Comparison of ENCODE assay signal across 14 mouse cellular contexts in genomic region chr8:79393215-79393614, GRCm38 (mm10).
"Had no signal": no experiment of that assay in that cellular context is flagged by ENCODE, and none has a peak within 500 bp of the region (broad histone marks: within the 10 kb centered on the region; RNA-seq: fewer than 3 reads in every experiment).

No protein-coding gene starts in this region.

- H3K9me3 ChIP-seq: neural tube, embryonic 15.5 days; stomach, embryonic 15.5 days had no signal

- H3K9ac ChIP-seq: neural tube, embryonic 15.5 days; stomach, embryonic 15.5 days had no signal

- DNase-seq: retina, postnatal 1 day; right cerebral cortex, postnatal 14 days; right cerebral cortex, postnatal 25 days; right cerebral cortex, postnatal 4 days; spleen, adult 18-20 months; thymus, adult 18-20 months; thymus, adult 2 months; thymus, postnatal 14 days; thymus, postnatal 25 days; thymus, postnatal 36 days; thymus, postnatal 4 days had no signal

- H3K27ac ChIP-seq: neural tube, embryonic 15.5 days; stomach, embryonic 15.5 days; stomach, postnatal 0 days had no signal

- H3K4me3 ChIP-seq: neural tube, embryonic 15.5 days; stomach, embryonic 15.5 days had no signal

- H3K4me2 ChIP-seq: neural tube, embryonic 15.5 days; stomach, embryonic 15.5 days had no signal

- H3K36me3 ChIP-seq: neural tube, embryonic 15.5 days; stomach, embryonic 15.5 days had no signal

- H3K27me3 ChIP-seq: neural tube, embryonic 15.5 days; stomach, embryonic 15.5 days had no signal
